Mouse (Mus musculus): ENCODE results near the gene Srsf10.

GRCm38 (mm10) chr4:135911531-135911930, 56.0 kb downstream of the Srsf10 start:
- no peak for TF ChIP-seq EP300 (optimal IDR thresholded peaks at IDR 0.05)
- no peak for TF ChIP-seq CTCF (IDR thresholded peaks at IDR 0.05; ENCODE audit: low read depth)

All from stomach, postnatal 0 days (tissue).